In genomic region chr17:15363656-15364055, GRCm38 (mm10) we compare ENCODE assay signal across 23 mouse cellular contexts. TPM values are rescaled to one million over a fixed set of nuclear protein-coding genes. Genes with fewer than 3 reads are reported as not detected.
DNase-seq lines count a peak whose midpoint lies in the region; ATAC-seq lines count a peak whose summit lies in the region.
"Had no signal": no experiment of that assay in that cellular context is flagged by ENCODE, and none has a peak within 500 bp of the region (broad histone marks: within the 10 kb centered on the region; RNA-seq: fewer than 3 reads in every experiment).

No protein-coding gene starts in this region.

- peak; percentile 39 for DNase-seq in forebrain, embryonic 11.5 days (ENCODE audit: low spot score)
- DNase-seq in heart, embryonic 10.5 days (ENCODE audit: low spot score): peak; percentile 64
- no peak for DNase-seq in heart, postnatal 14 days
- peak; percentile 67 for DNase-seq in adipocyte (ENCODE audit: low spot score)
- DNase-seq: adrenal gland, adult 8-10 months; adrenal gland, postnatal 14 days; adrenal gland, postnatal 36 days; B cell, adult 2 months; cerebellum, adult 11-12 months; cerebellum, adult 2 months; cerebellum, adult 9-10 months; cerebellum, postnatal 10 days; cerebellum, postnatal 25 days; forebrain, postnatal 0 days had no signal

- no peak overlapping the region for H3K27ac ChIP-seq in forebrain, embryonic 11.5 days (ENCODE audit: low read depth, low read length)
- H3K27ac ChIP-seq in forebrain, embryonic 15.5 days (replicated peaks): no peak overlapping the region
- H3K27ac ChIP-seq in heart, embryonic 10.5 days: no peak overlapping the region
- H3K27ac ChIP-seq: embryonic facial prominence, embryonic 10.5 days; embryonic facial prominence, embryonic 12.5 days; forebrain, embryonic 12.5 days had no signal

- no peak for ATAC-seq in forebrain, embryonic 11.5 days (replicated peaks; ENCODE audit: low FRiP score)
- ATAC-seq in forebrain, embryonic 15.5 days (replicated peaks): no peak
- ATAC-seq: activated CD4-positive, CD25-positive, alpha-beta regulatory T cell, adult 4 months; CD4-positive, CD25-positive, alpha-beta regulatory T cell, adult 4 months; forebrain, embryonic 14.5 days; forebrain, postnatal 0 days; Patski had no signal

- 87% methylated on average over 3 of the region's 3 CpGs for WGBS in forebrain, embryonic 11.5 days
- WGBS in forebrain, embryonic 15.5 days: 84% methylated on average over 3 of the region's 3 CpGs
- 67% methylated on average over 3 of the region's 3 CpGs for WGBS in heart, embryonic 10.5 days

- H3K4me2 ChIP-seq in forebrain, embryonic 11.5 days (ENCODE audit: low read depth, low read length, severe bottlenecking): no peak overlapping the region
- no peak overlapping the region for H3K4me2 ChIP-seq in forebrain, embryonic 15.5 days (replicated peaks)
- H3K4me2 ChIP-seq: embryonic facial prominence, embryonic 12.5 days; forebrain, embryonic 12.5 days had no signal

- intact Hi-C loops in heart, postnatal 14 days (cut with DNase I): loop anchor here (5.0 kb wide), 1 partner anchor 91 kb away; no protein-coding TSS in a partner anchor

- no peak overlapping the region for H3K4me3 ChIP-seq in forebrain, embryonic 11.5 days (ENCODE audit: low read depth, low read length)
- H3K4me3 ChIP-seq in forebrain, embryonic 15.5 days: no peak overlapping the region
- no peak overlapping the region for H3K4me3 ChIP-seq in heart, embryonic 10.5 days
- H3K4me3 ChIP-seq: embryonic facial prominence, embryonic 10.5 days; embryonic facial prominence, embryonic 12.5 days; forebrain, embryonic 12.5 days had no signal

- no peaks in the 10 kb centered on the region for H3K4me1 ChIP-seq in forebrain, embryonic 11.5 days (replicated peaks; ENCODE audit: control insufficient read depth, insufficient read depth, low read length)
- no peaks in the 10 kb centered on the region for H3K4me1 ChIP-seq in forebrain, embryonic 15.5 days
- H3K4me1 ChIP-seq in heart, embryonic 10.5 days: no peaks in the 10 kb centered on the region
- H3K4me1 ChIP-seq: embryonic facial prominence, embryonic 10.5 days; embryonic facial prominence, embryonic 12.5 days had no signal

- H3K36me3 ChIP-seq in forebrain, embryonic 11.5 days (ENCODE audit: control insufficient read depth, insufficient read depth, low read length): peaks cover 12% of the 10 kb centered on the region
- H3K36me3 ChIP-seq in forebrain, embryonic 15.5 days: peaks cover 23% of the 10 kb centered on the region
- peaks cover 9% of the 10 kb centered on the region; the same call in 1 of the 2 replicates for H3K36me3 ChIP-seq in heart, embryonic 10.5 days
- H3K36me3 ChIP-seq: embryonic facial prominence, embryonic 12.5 days; G1E had no signal

- no peaks in the 10 kb centered on the region for H3K27me3 ChIP-seq in forebrain, embryonic 11.5 days (ENCODE audit: control insufficient read depth, insufficient read depth, low read length)
- no peaks in the 10 kb centered on the region for H3K27me3 ChIP-seq in forebrain, embryonic 15.5 days
- peaks cover 1% of the 10 kb centered on the region for H3K27me3 ChIP-seq in heart, embryonic 10.5 days (ENCODE audit: insufficient read depth, poor library complexity, severe bottlenecking)
- H3K27me3 ChIP-seq: forebrain, embryonic 12.5 days; Patski had no signal

- H3K9me3 ChIP-seq in forebrain, embryonic 11.5 days (ENCODE audit: control insufficient read depth, low read length): no peaks in the 10 kb centered on the region
- H3K9me3 ChIP-seq in forebrain, embryonic 15.5 days: no peaks in the 10 kb centered on the region
- no peaks in the 10 kb centered on the region for H3K9me3 ChIP-seq in heart, embryonic 10.5 days
- H3K9me3 ChIP-seq: embryonic facial prominence, embryonic 10.5 days; embryonic facial prominence, embryonic 12.5 days; forebrain, embryonic 12.5 days; G1E had no signal

- no peak overlapping the region for H3K9ac ChIP-seq in forebrain, embryonic 11.5 days (ENCODE audit: low read length)
- no peak overlapping the region for H3K9ac ChIP-seq in forebrain, embryonic 15.5 days (replicated peaks)
- H3K9ac ChIP-seq: embryonic facial prominence, embryonic 12.5 days; forebrain, embryonic 12.5 days; forebrain, postnatal 0 days had no signal

RNA-seq across cellular contexts. Expression of gene Dll1, which starts 13.0 kb away (rescaled TPM):
- 84.7 and 97.4 TPM in 2 replicates for polyA plus RNA-seq in forebrain, embryonic 11.5 days (2014; fragmentation: Nextera tagmentation; extraction: Ambion mirVana)
- polyA plus RNA-seq in forebrain, embryonic 15.5 days (2015; fragmentation: Nextera tagmentation; extraction: Ambion mirVana): 34.6 and 35.9 TPM in 2 replicates
- 4.9 and 9.7 TPM in 2 replicates for polyA plus RNA-seq in heart, embryonic 10.5 days (2016; fragmentation: Nextera tagmentation; extraction: Ambion mirVana)
- total RNA-seq in heart, postnatal 14 days (2021): 1 to 10 TPM; 7.9 to 9.0 TPM
- total RNA-seq: G1E had no signal
- polyA plus RNA-seq: G1E had no signal

RNA-seq across cellular contexts. Expression of gene Fam120b, which starts 32.3 kb away (rescaled TPM):
- 32.7 and 33.6 TPM in 2 replicates for polyA plus RNA-seq in forebrain, embryonic 11.5 days (2014; fragmentation: Nextera tagmentation; extraction: Ambion mirVana)
- polyA plus RNA-seq in forebrain, embryonic 15.5 days (2015; fragmentation: Nextera tagmentation; extraction: Ambion mirVana): 47.8 and 48.6 TPM in 2 replicates
- 17.2 and 20.0 TPM in 2 replicates for polyA plus RNA-seq in heart, embryonic 10.5 days (2016; fragmentation: Nextera tagmentation; extraction: Ambion mirVana)
- total RNA-seq in heart, postnatal 14 days (2021): 10 to 100 TPM; 10.9 to 11.2 TPM

Comparison
In these comparisons a context has a peak if more than half of its experiments do, and no peak if none do; other contexts are left out.
1. DNase-seq: peak in forebrain, embryonic 11.5 days (single experiment), heart, embryonic 10.5 days (single experiment) and adipocyte (single experiment); none in heart, postnatal 14 days (0 of 2).